Comparison of ENCODE assay signal across 9 mouse cellular contexts in the genomic region with DNA sequence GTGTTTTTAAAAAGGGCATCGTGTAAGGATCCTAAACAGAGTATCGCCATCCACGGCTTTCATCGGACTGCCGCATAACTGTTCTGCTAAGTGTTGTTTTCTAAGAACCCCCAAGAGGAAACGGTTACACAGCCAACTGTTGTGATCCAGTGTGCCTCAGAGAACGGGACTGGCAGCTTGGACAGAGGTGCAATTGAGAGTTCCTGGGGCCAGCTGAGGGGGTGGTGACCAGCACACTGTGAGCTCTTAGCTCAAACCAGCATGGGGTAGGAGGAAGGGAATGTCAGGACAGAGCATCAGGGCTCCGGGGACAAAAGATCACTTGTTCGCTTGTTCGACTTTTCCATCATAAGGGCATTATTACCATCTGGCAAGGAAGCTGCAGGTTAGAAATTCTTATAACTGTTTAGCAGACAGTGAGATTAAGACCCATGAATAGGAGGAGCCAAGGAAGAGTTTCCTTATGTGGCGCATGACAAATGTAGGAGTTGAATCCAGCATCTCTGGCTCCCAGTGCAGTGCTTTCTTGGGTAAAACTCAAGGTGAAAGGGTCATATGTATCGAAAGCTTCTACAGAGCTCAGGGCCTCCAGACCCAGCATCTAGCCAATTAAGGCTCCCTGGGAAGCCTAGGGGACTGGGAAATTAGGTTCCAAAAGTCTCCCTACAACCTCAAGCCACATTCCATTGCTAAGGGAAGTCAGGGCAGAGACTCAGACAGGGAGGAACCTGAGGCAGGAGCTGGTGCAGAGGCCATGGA.
DNase-seq lines count a peak whose midpoint lies in the region.
"Had no signal": no experiment of that assay in that cellular context is flagged by ENCODE, and none has a peak within 500 bp of the region (broad histone marks: within the 10 kb centered on the region; RNA-seq: fewer than 3 reads in every experiment).

No protein-coding gene starts in this region.

- DNase-seq in cerebellum, adult 9-10 months, result peak; percentile 20
- no peak for DNase-seq in cerebellum, postnatal 25 days
- peak; percentile 63 to 76 for DNase-seq in right cerebral cortex, postnatal 10 days (ENCODE audit: low spot score in 2 of 2)
- DNase-seq in right cerebral cortex, postnatal 14 days, result no peak
- peak; percentile 83 for DNase-seq in layer of hippocampus, adult 9-11 months
- peak; percentile 79 for DNase-seq in retina, postnatal 1 day
- DNase-seq in thymus, postnatal 25 days, result no peak
- no peak for DNase-seq in heart, adult 11 months
- DNase-seq: lung, postnatal 10 days had no signal

Comparison
In these comparisons a context has a peak if more than half of its experiments do, and no peak if none do; other contexts are left out.
1. DNase-seq: peak in cerebellum, adult 9-10 months (single experiment), right cerebral cortex, postnatal 10 days (2 of 2), layer of hippocampus, adult 9-11 months (single experiment) and retina, postnatal 1 day (single experiment); none in cerebellum, postnatal 25 days (0 of 2), right cerebral cortex, postnatal 14 days (single experiment), thymus, postnatal 25 days (single experiment) and heart, adult 11 months (single experiment).